Mouse (Mus musculus) small intestine, adult 10 weeks (tissue): Measurements from ENCODE around the gene Vmn1r39. TPM values are rescaled to one million over a fixed set of nuclear protein-coding genes. Genes with fewer than 3 reads are reported as not detected.

ENCODE experiments used
- polyA plus RNA-seq: library from polyadenylated mRNA; stranded (reverse); fragments of 350-450 nt; fragmentation: Illumina TruSeq; extraction: RNeasy Lipid Tissue Mini Kit (QIAGEN cat#74804); gene quantifications from one replicate; pipeline ENCODE4 v1.2.3, GENCODE M21; 2014; ENCODE audit warnings: low replicate concordance

Vmn1r39 gene
- not detected for polyA plus RNA-seq

DNA sequence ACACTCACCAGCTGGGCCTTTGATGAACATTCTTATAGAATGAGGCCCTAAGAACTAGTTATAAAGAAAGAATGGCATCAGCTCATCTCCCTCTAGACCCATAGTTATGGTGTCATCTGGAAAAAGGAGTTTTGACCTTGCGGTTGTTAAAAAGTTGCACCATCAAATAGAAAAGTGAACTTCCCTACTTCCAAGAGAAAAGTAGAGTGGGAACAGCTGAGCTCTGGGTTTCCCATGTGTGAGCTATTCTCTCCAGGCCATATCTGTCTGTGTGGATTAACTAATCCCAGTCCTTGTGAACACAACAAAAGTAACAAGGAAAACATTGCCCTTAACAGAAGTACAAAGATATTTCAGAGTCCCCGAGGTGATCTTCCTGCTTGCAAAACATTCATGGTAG lies at the start of gene Vmn1r39:
Gene Vmn1r39 (minus strand): TSS at position 101 of the 400 bp plus-strand sequence.

DNA sequence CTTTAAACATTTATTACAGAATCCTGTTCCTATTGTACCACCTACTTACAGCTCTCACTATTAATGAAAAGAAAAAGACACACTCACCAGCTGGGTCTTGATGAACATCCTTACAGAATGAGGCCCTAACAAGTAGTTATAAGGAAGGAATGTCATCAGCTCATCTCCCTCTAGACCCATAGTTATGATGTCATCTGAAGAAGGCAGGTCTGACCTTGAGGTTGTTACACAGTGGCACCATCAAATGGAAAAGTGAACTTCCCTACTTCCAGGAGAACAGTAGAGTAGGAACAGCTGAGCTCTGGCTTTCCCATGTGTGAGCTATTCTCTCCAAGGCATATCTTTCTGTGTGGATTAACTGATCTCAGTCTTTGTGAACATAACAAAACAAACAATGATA lies 27.9 kb downstream of the Vmn1r39 start, which contains the start of gene Vmn1r38:
Gene Vmn1r38 (minus strand): TSS at position 101 of the 400 bp plus-strand sequence.

Other genes with a start within 250 kb of the Vmn1r39 start
- not detected for gene Vmn1r33, start 192.3 kb downstream of the Vmn1r39 start, polyA plus RNA-seq
- not detected for gene Vmn1r34, start 166.7 kb downstream of the Vmn1r39 start, polyA plus RNA-seq
- gene Vmn1r35, start 124.7 kb downstream of the Vmn1r39 start, polyA plus RNA-seq, result not detected
- gene Vmn1r36, start 91.4 kb downstream of the Vmn1r39 start, polyA plus RNA-seq, result not detected
- not detected for gene Vmn1r37, start 81.2 kb downstream of the Vmn1r39 start, polyA plus RNA-seq
- not detected for gene Vmn1r38, start 28.0 kb downstream of the Vmn1r39 start, polyA plus RNA-seq
- 576 TPM for gene Gng12, start 85.8 kb upstream of the Vmn1r39 start, polyA plus RNA-seq
- 99.0 TPM for gene Gadd45a, start 226.8 kb upstream of the Vmn1r39 start, polyA plus RNA-seq